17 mouse cellular contexts compared by ENCODE assay signal in the genomic region with DNA sequence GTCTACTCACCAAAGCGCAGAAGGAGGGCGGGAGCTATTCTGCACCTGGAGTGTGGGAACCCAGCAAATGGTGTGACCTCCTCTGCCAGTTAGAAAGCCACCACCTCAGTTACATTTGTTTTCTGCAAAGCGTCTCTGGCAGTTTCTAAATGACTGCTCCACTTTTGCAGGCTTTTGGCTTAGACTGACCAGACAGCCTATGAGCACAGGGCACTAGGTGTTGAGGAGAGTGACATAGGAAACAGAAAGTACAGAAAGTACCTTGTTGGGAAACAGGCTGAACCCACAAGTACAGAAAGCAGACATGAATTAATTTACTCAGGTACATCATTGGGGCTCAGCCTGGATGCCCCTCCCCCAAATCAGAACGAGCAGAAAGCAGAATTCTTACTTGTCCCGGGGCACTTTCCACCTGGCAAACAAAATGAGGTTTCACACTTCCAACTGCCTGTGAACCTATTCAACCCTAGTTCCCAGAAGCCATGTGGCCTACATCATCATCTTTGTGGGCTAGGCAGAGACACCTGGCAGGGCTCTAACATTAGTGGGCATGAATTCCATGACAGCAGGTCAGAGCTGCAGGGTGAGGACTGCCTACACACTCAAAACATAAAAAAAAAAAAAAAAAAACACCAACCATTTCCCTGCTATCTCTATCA. TPM values are rescaled to one million over a fixed set of nuclear protein-coding genes. Genes with fewer than 3 reads are reported as not detected.
DNase-seq lines count a peak whose midpoint lies in the region; ATAC-seq and TF ChIP-seq lines count a peak whose summit lies in the region.
"Had no signal": no experiment of that assay in that cellular context is flagged by ENCODE, and none has a peak within 500 bp of the region (broad histone marks: within the 10 kb centered on the region; RNA-seq: fewer than 3 reads in every experiment).

No protein-coding gene starts in this region.

- H3K27ac ChIP-seq in thymus, adult 2 months (ENCODE audit: control insufficient read depth, insufficient read depth, low read length), result no peak overlapping the region
- no peak overlapping the region for H3K27ac ChIP-seq in hindbrain, postnatal 0 days
- H3K27ac ChIP-seq: midbrain, embryonic 15.5 days; neural tube, embryonic 13.5 days had no signal

- ATAC-seq in hindbrain, postnatal 0 days, result no peak
- ATAC-seq: midbrain, embryonic 15.5 days had no signal

- no peak for TF ChIP-seq POLR2A in thymus, adult 2 months (IDR thresholded peaks at IDR 0.05; ENCODE audit: control insufficient read depth, extremely low read depth, insufficient read depth, low read length, poor library complexity)

- H3K36me3 ChIP-seq in thymus, adult 2 months (ENCODE audit: control insufficient read depth, insufficient read depth, low read length), result no peaks in the 10 kb centered on the region
- no peaks in the 10 kb centered on the region for H3K36me3 ChIP-seq in hindbrain, postnatal 0 days (ENCODE audit: insufficient read depth, low read length)
- H3K36me3 ChIP-seq: G1E; midbrain, embryonic 15.5 days; neural tube, embryonic 13.5 days had no signal

- no peaks in the 10 kb centered on the region; the same call in 1 of the 2 replicates for H3K27me3 ChIP-seq in thymus, adult 2 months (ENCODE audit: control insufficient read depth, insufficient read depth, low read length)
- H3K27me3 ChIP-seq in hindbrain, postnatal 0 days (ENCODE audit: insufficient read depth, low read length), result no peaks in the 10 kb centered on the region
- H3K27me3 ChIP-seq: midbrain, embryonic 15.5 days; neural tube, embryonic 13.5 days had no signal

- no peaks in the 10 kb centered on the region for H3K9me3 ChIP-seq in hindbrain, postnatal 0 days (ENCODE audit: low read length)
- H3K9me3 ChIP-seq: G1E; midbrain, embryonic 15.5 days; neural tube, embryonic 13.5 days had no signal

- H3K4me3 ChIP-seq in thymus, adult 2 months (ENCODE audit: control insufficient read depth, insufficient read depth, low read length), result no peak overlapping the region
- no peak overlapping the region for H3K4me3 ChIP-seq in hindbrain, postnatal 0 days (ENCODE audit: low read length)
- H3K4me3 ChIP-seq: midbrain, embryonic 15.5 days; neural tube, embryonic 13.5 days had no signal

- H3K9ac ChIP-seq in hindbrain, postnatal 0 days (replicated peaks; ENCODE audit: low read length), result no peak overlapping the region
- H3K9ac ChIP-seq: midbrain, embryonic 15.5 days; neural tube, embryonic 13.5 days had no signal

- peak; percentile 65 for DNase-seq in CD4-positive helper T cell, adult 2 months (ENCODE audit: low read depth, low spot score)
- peak; percentile 6 for DNase-seq in T-cell, adult 2 months (ENCODE audit: low spot score)
- peak; percentile 49 to 65 for DNase-seq in cerebellum, postnatal 25 days
- DNase-seq in thymus, adult 2 months, result peak; percentile 18
- no peak for DNase-seq in hindbrain, postnatal 0 days (ENCODE audit: low spot score)
- no peak for DNase-seq in adrenal gland, adult (ENCODE audit: inconsistent age in 2 of 2, low spot score in 1 of 2)
- DNase-seq in urinary bladder, adult 2 months (ENCODE audit: low spot score), result no peak
- DNase-seq: heart, adult 11 months; layer of hippocampus, postnatal 36 days; lung, postnatal 36 days; right cerebral cortex, adult 18-20 months had no signal

- 12% methylated on average over 5 of the region's 5 CpGs for WGBS in thymus, adult 2 months
- whole genome bisulfite sequencing in hindbrain, postnatal 0 days, result 72% methylated on average over 5 of the region's 5 CpGs

- H3K4me2 ChIP-seq in hindbrain, postnatal 0 days (ENCODE audit: low read depth, low read length), result no peak overlapping the region
- H3K4me2 ChIP-seq: midbrain, embryonic 15.5 days; neural tube, embryonic 13.5 days had no signal

- no peak for TF ChIP-seq CTCF in thymus, adult 2 months (IDR thresholded peaks at IDR 0.05; ENCODE audit: borderline replicate concordance, control insufficient read depth, extremely low read depth, insufficient read depth, low read length, poor library complexity)
- TF ChIP-seq CTCF in hindbrain, postnatal 0 days (IDR thresholded peaks at IDR 0.05; ENCODE audit: low read depth), result no peak

- peaks cover 9% of the 10 kb centered on the region for H3K4me1 ChIP-seq in thymus, adult 2 months (replicated peaks; ENCODE audit: control insufficient read depth, insufficient read depth, low read length)
- no peaks in the 10 kb centered on the region for H3K4me1 ChIP-seq in hindbrain, postnatal 0 days (ENCODE audit: insufficient read depth, low read length)
- H3K4me1 ChIP-seq: midbrain, embryonic 15.5 days; neural tube, embryonic 13.5 days had no signal

RNA-seq across cellular contexts. Expression of a gene that starts 3.1 kb away (rescaled TPM):
- 0.09 and 0.15 TPM in 2 replicates for polyA plus RNA-seq in thymus, adult 2 months (2012; rRNA removed)
- not detected in 2 replicates for total RNA-seq in hindbrain, postnatal 0 days (2014; rRNA removed)
- polyA plus RNA-seq in hindbrain, postnatal 0 days (2015; fragmentation: Nextera tagmentation; extraction: Ambion mirVana), result not detected in 2 replicates
- 0.23 and 0.27 TPM in 2 replicates for polyA plus RNA-seq in urinary bladder, adult 2 months (2012; rRNA removed)
- total RNA-seq: common myeloid progenitor, adult 5-6 weeks; G1E; layer of hippocampus, postnatal 36 days had no signal
- polyA plus RNA-seq: G1E; heart, postnatal 0 days; liver, adult 2 months; midbrain, embryonic 15.5 days; neural tube, embryonic 13.5 days had no signal

Comparison
In these comparisons a context has a peak if more than half of its experiments do, and no peak if none do; other contexts are left out.
1. DNase-seq: peak in CD4-positive helper T cell, adult 2 months (single experiment), T-cell, adult 2 months (single experiment), cerebellum, postnatal 25 days (2 of 2) and thymus, adult 2 months (single experiment); none in hindbrain, postnatal 0 days (single experiment), adrenal gland, adult (0 of 2) and urinary bladder, adult 2 months (single experiment).